Mouse (Mus musculus) MEL (cell line): ENCODE results near the gene Mill2. TPM values are rescaled to one million over a fixed set of nuclear protein-coding genes. Genes with fewer than 3 reads are reported as not detected.
"Not testable (repeated sequence)": the region's sequence is repeated elsewhere in the genome, so short reads cannot be mapped to it uniquely, and the experiment has no call there.

Source experiments
- DNase-seq: peaks from one replicate; pipeline ENCODE4 v3.0.0; 2011; ENCODE audit warnings: low read depth, low spot score
- H3K27ac ChIP-seq: 2 replicates; pipeline ENCODE4 v1.5.1; 2012; ENCODE audit warnings: low read depth, mild to moderate bottlenecking, control low read depth, low read length, moderate library complexity; ENCODE audit not compliant: control insufficient read depth
- H3K27me3 ChIP-seq, 2 experiments: fragments of 150-350 bp in 1 of 2; sonication (generic) in 1 of 2; 2 replicates each; pipeline ENCODE4 v1.6.1; 2012; ENCODE audit warnings: low read length in 2 of 2, mild to moderate bottlenecking in 2 of 2, improper control_type of control experiment in 1 of 2, moderate library complexity in 1 of 2; ENCODE audit not compliant: insufficient read depth in 2 of 2, control insufficient read depth in 1 of 2
- H3K36me3 ChIP-seq, 2 experiments: 2 replicates each; pipeline ENCODE4 v1.6.1; 2012 to 2014; ENCODE audit warnings: low read length in 2 of 2, improper control_type of control experiment in 1 of 2, inconsistent platforms in 1 of 2, mild to moderate bottlenecking in 1 of 2; ENCODE audit not compliant: insufficient read depth in 2 of 2, control insufficient read depth in 1 of 2
- H3K4me1 ChIP-seq, 2 experiments: fragments of 150-350 bp in 1 of 2; sonication (generic) in 1 of 2; 2 replicates each; pipeline ENCODE4 v1.6.1; 2012; ENCODE audit warnings: low read length in 2 of 2, improper control_type of control experiment in 1 of 2, mild to moderate bottlenecking in 1 of 2; ENCODE audit not compliant: insufficient read depth in 2 of 2, control insufficient read depth in 1 of 2
- H3K4me3 ChIP-seq, 2 experiments: fragments of 150-350 bp in 1 of 2; sonication (generic) in 1 of 2; 2 replicates each; pipeline ENCODE4 v1.5.1; 2012; ENCODE audit warnings: low read depth in 2 of 2, low read length in 2 of 2, mild to moderate bottlenecking in 2 of 2, moderate library complexity in 2 of 2, control low read depth in 1 of 2, improper control_type of control experiment in 1 of 2; ENCODE audit not compliant: control insufficient read depth in 1 of 2, insufficient read depth in 1 of 2
- H3K79me2 ChIP-seq: 2 replicates; pipeline ENCODE4 v1.6.1; 2012; ENCODE audit warnings: mild to moderate bottlenecking, low read length, moderate library complexity; ENCODE audit not compliant: control insufficient read depth, poor library complexity, insufficient read depth
- H3K9ac ChIP-seq: 2 replicates; pipeline ENCODE4 v1.6.1; 2012; ENCODE audit warnings: low read depth, mild to moderate bottlenecking, control low read depth, low read length, moderate library complexity; ENCODE audit not compliant: control insufficient read depth, poor library complexity, severe bottlenecking
- H3K9me3 ChIP-seq: fragments of 150-350 bp; sonication (generic); replicated peaks from 2 replicates; pipeline ENCODE4 v1.6.1; 2012; ENCODE audit warnings: mild to moderate bottlenecking, low read length, improper control_type of control experiment, moderate library complexity; ENCODE audit not compliant: insufficient read depth
- CTCF ChIP-seq, 3 experiments: IDR thresholded peaks in 2 of 3; conservative IDR thresholded peaks in 1 of 3; 2 replicates each; pipeline ENCODE4 v1.5.1; 2011 to 2012; ENCODE audit warnings: low read length in 3 of 3, low read depth in 2 of 3, mild to moderate bottlenecking in 2 of 3, improper control_type of control experiment in 1 of 3, inconsistent platforms in 1 of 3, mixed read lengths in 1 of 3, moderate library complexity in 1 of 3; ENCODE audit not compliant: control insufficient read depth in 1 of 3, insufficient read depth in 1 of 3, poor library complexity in 1 of 3, severe bottlenecking in 1 of 3
- ELF1 ChIP-seq: IDR thresholded peaks from 2 replicates; pipeline ENCODE4 v1.6.1; 2014; ENCODE audit warnings: low read depth, mild to moderate bottlenecking, inconsistent platforms, low read length, improper control_type of control experiment, moderate library complexity
- EP300 ChIP-seq, 2 experiments: IDR thresholded peaks; 2 replicates each; pipeline ENCODE4 v1.6.1; 2011; ENCODE audit warnings: improper control_type of control experiment in 2 of 2, low read length in 2 of 2, low read depth in 1 of 2, mild to moderate bottlenecking in 1 of 2
- GABPA ChIP-seq: IDR thresholded peaks from 2 replicates; pipeline ENCODE4 v1.6.1; 2012; ENCODE audit warnings: low read depth, mild to moderate bottlenecking, inconsistent platforms, low read length, improper control_type of control experiment, moderate library complexity
- KAT2A ChIP-seq: conservative IDR thresholded peaks from 2 replicates; pipeline ENCODE4 v1.6.1; 2012; ENCODE audit warnings: low read depth, low read length, improper control_type of control experiment, inconsistent platforms
- MAZ ChIP-seq: IDR thresholded peaks from 2 replicates; pipeline ENCODE4 v1.6.1; 2012; ENCODE audit warnings: low read depth, mild to moderate bottlenecking, inconsistent platforms, low read length, improper control_type of control experiment
- MEF2A ChIP-seq: IDR thresholded peaks from 2 replicates; pipeline ENCODE4 v1.6.1; 2014; ENCODE audit warnings: low read depth, mild to moderate bottlenecking, inconsistent platforms, low read length, improper control_type of control experiment; ENCODE audit not compliant: poor library complexity, insufficient replicate concordance, severe bottlenecking; ENCODE audit errors: extremely low read depth
- MXI1 ChIP-seq: IDR thresholded peaks from 2 replicates; pipeline ENCODE4 v1.6.1; 2011; ENCODE audit warnings: mild to moderate bottlenecking, low read depth, low read length, improper control_type of control experiment
- MYC ChIP-seq: IDR thresholded peaks from 2 replicates; pipeline ENCODE4 v1.6.1; 2011; ENCODE audit warnings: low read depth, mild to moderate bottlenecking, low read length, improper control_type of control experiment, moderate library complexity
- NELFE ChIP-seq: IDR thresholded peaks from 2 replicates; pipeline ENCODE4 v1.6.1; 2011; ENCODE audit warnings: low read depth, low read length, improper control_type of control experiment
- RAD21 ChIP-seq: IDR thresholded peaks from 2 replicates; pipeline ENCODE4 v1.6.1; 2011; ENCODE audit warnings: mild to moderate bottlenecking, low read depth, low read length, improper control_type of control experiment
- RCOR1 ChIP-seq: IDR thresholded peaks from 2 replicates; pipeline ENCODE4 v1.6.1; 2012; ENCODE audit warnings: low read depth, mild to moderate bottlenecking, inconsistent platforms, low read length, improper control_type of control experiment
- SMC3 ChIP-seq: IDR thresholded peaks from 2 replicates; pipeline ENCODE4 v1.6.1; 2011; ENCODE audit warnings: low read depth, low read length, improper control_type of control experiment
- TAL1 ChIP-seq: IDR thresholded peaks from 2 replicates; pipeline ENCODE4 v1.6.1; 2012; ENCODE audit warnings: mild to moderate bottlenecking, inconsistent platforms, low read length, moderate library complexity, mixed read lengths
- TCF12 ChIP-seq: IDR thresholded peaks from 2 replicates; pipeline ENCODE4 v1.6.1; 2014; ENCODE audit warnings: low read depth, mild to moderate bottlenecking, inconsistent platforms, low read length, improper control_type of control experiment, moderate library complexity
- UBTF ChIP-seq: IDR thresholded peaks from 2 replicates; pipeline ENCODE4 v1.6.1; 2012; ENCODE audit warnings: low read depth, mild to moderate bottlenecking, inconsistent platforms, low read length, improper control_type of control experiment, moderate library complexity, borderline replicate concordance; ENCODE audit not compliant: insufficient read depth
- ZC3H11A ChIP-seq: IDR thresholded peaks from 2 replicates; pipeline ENCODE4 v1.6.1; 2012; ENCODE audit warnings: low read depth, mild to moderate bottlenecking, inconsistent platforms, low read length, improper control_type of control experiment
- ZKSCAN1 ChIP-seq: IDR thresholded peaks from 2 replicates; pipeline ENCODE4 v1.6.1; 2012; ENCODE audit warnings: low read depth, mild to moderate bottlenecking, inconsistent platforms, low read length, improper control_type of control experiment, moderate library complexity
- ZMIZ1 ChIP-seq: IDR thresholded peaks from 2 replicates; pipeline ENCODE4 v1.6.1; 2012; ENCODE audit warnings: low read depth, mild to moderate bottlenecking, inconsistent platforms, low read length, improper control_type of control experiment, moderate library complexity
- ZNF384 ChIP-seq: IDR thresholded peaks from 2 replicates; pipeline ENCODE4 v1.6.1; 2012; ENCODE audit warnings: low read depth, mild to moderate bottlenecking, inconsistent platforms, low read length, improper control_type of control experiment
- polyA plus RNA-seq, 2 experiments: library from polyadenylated mRNA; stranded (reverse) in 1 of 2; unstranded in 1 of 2; fragments of >175 nt in 1 of 2; fragments of >200 nt in 1 of 2; gene quantifications; 2 replicates each; pipeline versions ENCODE4 v1.2.1 to v1.2.4; 2012; ENCODE audit warnings: low replicate concordance in 2 of 2, low read depth in 1 of 2; ENCODE audit not compliant: insufficient read length in 2 of 2, insufficient read depth in 1 of 2, missing spikeins in 1 of 2
- total RNA-seq: library from RNA; depleted of rRNA; stranded (reverse); fragments of 300-350 nt; gene quantifications from 2 replicates; pipeline ENCODE4 v1.2.3, GENCODE M21; 2012

Mill2 gene
- total and polyA plus RNA-seq, 3 experiments = 0.08 to 0.13 TPM; not detected in 1

- TF ChIP-seq EP300 (IDR thresholded peaks at IDR 0.05; ENCODE audit: low read depth in 1 of 2, low read length in 2 of 2) (no peak), RAD21 (no peak), MAZ (no peak), GABPA (no peak), TAL1 (no peak), UBTF (no peak), ZC3H11A (no peak), SMC3 (no peak), MEF2A (no peak), CTCF (IDR thresholded peaks at IDR 0.05 in 2 of 3, conservative IDR thresholded peaks at IDR 0.05 in 1 of 3; ENCODE audit: control insufficient read depth in 1 of 3, insufficient read depth in 1 of 3, low read depth in 2 of 3, low read length in 3 of 3, poor library complexity in 1 of 3, severe bottlenecking in 1 of 3) (no peak), ZKSCAN1 (no peak), ZMIZ1 (no peak), TCF12 (no peak), MXI1 (no peak), NELFE (no peak), RCOR1 (no peak), MYC (no peak), ELF1 (no peak)
- Histone ChIP-seq H3K9ac (no peak overlapping the region), H3K27ac (no peak overlapping the region), H3K36me3 (no peaks in the 10 kb centered on the region), H3K27me3 (no peaks in the 10 kb centered on the region; a peak in 1 of 4 replicates), H3K4me3 (no peak overlapping the region), H3K4me1 (no peaks in the 10 kb centered on the region), H3K79me2 (no peaks in the 10 kb centered on the region), H3K9me3 (no peaks in the 10 kb centered on the region)
- no peak for DNase-seq
Observed at GRCm38 (mm10) chr7:18862801-18863200, 23.0 kb downstream of the Mill2 start.

GRCm38 (mm10) chr7:18868491-18868890 lies 28.7 kb downstream of the Mill2 start:
- H3K4me1 ChIP-seq = no peaks in the 10 kb centered on the region
- H3K36me3 ChIP-seq = no peaks in the 10 kb centered on the region
- H3K79me2 ChIP-seq = no peaks in the 10 kb centered on the region
- H3K9ac ChIP-seq = no peak overlapping the region
- H3K4me3 ChIP-seq = no peak overlapping the region
- no peak overlapping the region for H3K27ac ChIP-seq
- no peaks in the 10 kb centered on the region for H3K9me3 ChIP-seq
- DNase-seq = no peak
- no peaks in the 10 kb centered on the region for H3K27me3 ChIP-seq
- TF ChIP-seq RCOR1 = no peak
- peak in 2 of 3 experiments; percentile 33 to 54; a peak in 3 of 6 replicates for TF ChIP-seq CTCF (IDR thresholded peaks at IDR 0.05 in 2 of 3, conservative IDR thresholded peaks at IDR 0.05 in 1 of 3; ENCODE audit: control insufficient read depth in 1 of 3, insufficient read depth in 1 of 3, low read depth in 2 of 3, low read length in 3 of 3, poor library complexity in 1 of 3, severe bottlenecking in 1 of 3)
- TF ChIP-seq ZNF384 = peak; percentile 81
- TF ChIP-seq KAT2A = no peak

- not testable (repeated sequence) for DNase-seq, H3K9me3 ChIP-seq, H3K27me3 ChIP-seq, H3K4me1 ChIP-seq, H3K36me3 ChIP-seq, H3K27ac ChIP-seq, H3K4me3 ChIP-seq, H3K79me2 ChIP-seq, H3K9ac ChIP-seq
Observed at GRCm38 (mm10) chr7:18871031-18871430, 31.3 kb downstream of the Mill2 start, which contains the start of gene Pglyrp1. Gene Pglyrp1 (plus strand): TSS chr7:18871331.
